Mouse (Mus musculus): ENCODE measurements at regions not wholly inside any gene's neighbourhood (a gene's known extent, or its start where the extent isn't known, plus 50 kb on each side); places are given as distances from the start of the nearest gene placed in this dataset.

GRCm38 (mm10) chr15:97577196-97577595 lies 128.4 kb downstream of the Rpap3 start:
- no peak for DNase-seq (ENCODE audit: low spot score in 2 of 2)

GRCm38 (mm10) chr15:97572639-97573038 lies 133.0 kb downstream of the Rpap3 start:
- DNase-seq (ENCODE audit: low spot score in 2 of 2) = no peak

GRCm38 (mm10) chr15:97571885-97572284 lies 133.7 kb downstream of the Rpap3 start:
- DNase-seq (ENCODE audit: low spot score in 2 of 2) = no peak

GRCm38 (mm10) chr15:97560096-97560495 lies 145.5 kb downstream of the Rpap3 start:
- no peak for DNase-seq (ENCODE audit: low spot score in 2 of 2)

GRCm38 (mm10) chr15:97558725-97559124 lies 146.9 kb downstream of the Rpap3 start:
- no peak for DNase-seq (ENCODE audit: low spot score in 2 of 2)

GRCm38 (mm10) chr15:97548354-97548753 lies 157.3 kb downstream of the Rpap3 start:
- DNase-seq (ENCODE audit: low spot score in 2 of 2) = no peak

- no peak for DNase-seq (ENCODE audit: low spot score in 2 of 2)
Measured at GRCm38 (mm10) chr15:97545034-97545433, 160.6 kb downstream of the Rpap3 start.

- no peak for DNase-seq (ENCODE audit: low spot score in 2 of 2)
Measured at GRCm38 (mm10) chr15:97541646-97542045, 164.0 kb downstream of the Rpap3 start.

- no peak for DNase-seq (ENCODE audit: low spot score in 2 of 2)
Measured at GRCm38 (mm10) chr15:97536145-97536544, 169.5 kb downstream of the Rpap3 start.

- peak in 1 of 2 experiments; percentile 11 for DNase-seq (ENCODE audit: low spot score in 2 of 2)
Measured at GRCm38 (mm10) chr15:97534878-97535277, 170.7 kb downstream of the Rpap3 start.

GRCm38 (mm10) chr15:97533553-97534291 lies 171.9 kb downstream of the Rpap3 start:
- DNase-seq (ENCODE audit: low spot score in 2 of 2) = peak in 1 of 2 experiments; percentile 6

GRCm38 (mm10) chr15:97532346-97532910 lies 173.2 kb downstream of the Rpap3 start:
- no peak for DNase-seq (ENCODE audit: low spot score in 2 of 2)

GRCm38 (mm10) chr15:97528291-97529050 lies 177.2 kb downstream of the Rpap3 start:
- DNase-seq (ENCODE audit: low spot score in 2 of 2) = no peak

- no peak for DNase-seq (ENCODE audit: low spot score in 2 of 2)
Measured at GRCm38 (mm10) chr15:97520395-97520794, 185.2 kb downstream of the Rpap3 start.

GRCm38 (mm10) chr15:97519919-97520345 lies 185.7 kb downstream of the Rpap3 start:
- no peak for DNase-seq (ENCODE audit: low spot score in 2 of 2)

GRCm38 (mm10) chr15:97517926-97518325 lies 187.7 kb downstream of the Rpap3 start:
- no peak for DNase-seq (ENCODE audit: low spot score in 2 of 2)

GRCm38 (mm10) chr15:97517188-97517587 lies 188.4 kb downstream of the Rpap3 start:
- no peak for DNase-seq (ENCODE audit: low spot score in 2 of 2)

GRCm38 (mm10) chr15:97515773-97516172 lies 189.9 kb downstream of the Rpap3 start:
- no peak for DNase-seq (ENCODE audit: low spot score in 2 of 2)

GRCm38 (mm10) chr15:97507656-97508306 lies 197.8 kb downstream of the Rpap3 start:
- peak; percentile 24 to 73 for DNase-seq (ENCODE audit: low spot score in 2 of 2)

GRCm38 (mm10) chr15:97507176-97507575 lies 198.4 kb downstream of the Rpap3 start:
- DNase-seq (ENCODE audit: low spot score in 2 of 2) = peak; percentile 3 to 34

- DNase-seq (ENCODE audit: low spot score in 2 of 2) = peak; percentile 39 to 60
Measured at GRCm38 (mm10) chr15:97505715-97506114, 199.9 kb downstream of the Rpap3 start.

GRCm38 (mm10) chr15:97504325-97504724 lies 201.3 kb downstream of the Rpap3 start:
- no peak for DNase-seq (ENCODE audit: low spot score in 2 of 2)

Data from frontal cortex, postnatal 36 days (tissue).